Mouse (Mus musculus) liver, postnatal 0 days (tissue): ENCODE measurements around the gene Padi3.

Experiments
- CTCF ChIP-seq: sonication (generic); IDR thresholded peaks from 2 replicates; pipeline ENCODE4 v1.5.1; 2016; ENCODE audit warnings: antibody characterized with exemption, low read depth
- EP300 ChIP-seq: IDR thresholded peaks from 2 replicates; pipeline ENCODE4 v1.6.1; 2016; ENCODE audit warnings: antibody characterized with exemption, low read depth, mild to moderate bottlenecking

DNA sequence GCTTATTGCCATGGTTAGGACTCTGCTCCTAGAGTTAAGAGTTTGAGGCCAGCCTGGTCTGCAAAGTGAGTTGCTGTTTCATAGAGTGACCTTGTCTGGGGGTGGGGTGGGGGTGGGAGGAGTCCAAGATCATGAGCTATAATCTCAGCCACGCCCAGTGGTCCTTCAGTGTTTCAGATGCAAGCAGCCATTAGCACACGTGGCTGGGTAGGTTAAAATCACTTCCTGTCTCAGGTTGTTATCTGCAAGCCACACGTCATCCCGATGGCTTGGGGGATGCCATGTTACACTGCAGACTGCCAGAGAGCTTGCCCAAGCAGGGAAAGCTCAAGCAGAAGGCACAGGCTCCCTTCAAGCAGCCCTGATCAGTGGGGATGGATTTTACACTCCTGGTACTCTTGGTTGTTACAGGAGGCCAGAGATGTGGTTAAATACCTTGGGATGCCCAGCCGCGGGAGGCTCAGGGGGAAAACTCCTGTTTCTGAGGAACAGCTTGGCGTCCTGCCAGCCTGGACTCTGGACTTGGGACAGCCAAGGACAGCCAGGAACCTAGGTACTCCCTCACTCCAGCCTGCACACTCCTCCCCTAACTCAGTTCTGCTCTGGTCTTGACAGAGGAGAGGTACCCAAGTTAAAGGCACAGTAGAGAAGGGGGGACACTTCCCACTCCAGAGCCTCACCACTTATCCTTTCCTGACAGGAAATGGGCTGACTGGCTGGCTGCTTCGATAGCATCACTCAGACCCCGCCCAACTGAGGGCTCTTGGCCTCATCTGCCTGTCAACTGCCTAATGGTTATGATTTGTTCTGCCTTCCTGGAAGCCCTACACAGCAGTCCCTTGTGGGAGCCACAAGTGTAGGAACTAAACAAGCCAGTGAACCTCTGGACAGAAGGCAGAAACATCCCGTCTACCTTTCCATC lies 5.8 kb upstream of the Padi3 start:
- TF ChIP-seq CTCF, result no peak
- TF ChIP-seq EP300, result no peak
